Mouse (Mus musculus) neural tube, embryonic 13.5 days (tissue): Measurements from ENCODE around the gene Catsper1. TPM values are rescaled to one million over a fixed set of nuclear protein-coding genes. Genes with fewer than 3 reads are reported as not detected.
A peak's percentile ranks its signal among the peaks of the same experiment; 100 is the strongest.

Experiments used
- ATAC-seq: fragments of 200-750 bp; cut with Nextera tagmentation; 2 replicates; pipeline ENCODE4 v1.8.0; 2017; ENCODE audit warnings: low read depth, mild to moderate bottlenecking, moderate TSS enrichment, moderate library complexity
- H3K27ac ChIP-seq: fragments of 300-500 bp; sonication (generic); replicated peaks from 2 replicates; pipeline ENCODE4 v1.5.1; 2015; ENCODE audit warnings: moderate library complexity, mild to moderate bottlenecking, inconsistent platforms
- H3K27me3 ChIP-seq: fragments of 300-500 bp; sonication (generic); 2 replicates; pipeline ENCODE4 v1.6.1; 2015; ENCODE audit warnings: mild to moderate bottlenecking, inconsistent platforms
- H3K36me3 ChIP-seq: fragments of 300-500 bp; sonication (generic); 2 replicates; pipeline ENCODE4 v1.6.1; 2015; ENCODE audit warnings: mild to moderate bottlenecking, inconsistent platforms
- H3K4me1 ChIP-seq: fragments of 300-500 bp; sonication (generic); replicated peaks from 2 replicates; pipeline ENCODE4 v1.6.1; 2015; ENCODE audit warnings: inconsistent platforms
- H3K4me2 ChIP-seq: fragments of 300-500 bp; sonication (generic); 2 replicates; pipeline ENCODE4 v1.6.1; 2015; ENCODE audit warnings: inconsistent platforms, mild to moderate bottlenecking, moderate library complexity
- H3K4me3 ChIP-seq: fragments of 300-500 bp; sonication (generic); 2 replicates; pipeline ENCODE4 v1.5.1; 2015; ENCODE audit warnings: mild to moderate bottlenecking, inconsistent platforms
- H3K9ac ChIP-seq: fragments of 300-500 bp; sonication (generic); 2 replicates; pipeline ENCODE4 v1.6.1; 2015; ENCODE audit warnings: moderate library complexity, mild to moderate bottlenecking, inconsistent platforms
- H3K9me3 ChIP-seq: fragments of 300-500 bp; sonication (generic); 2 replicates; pipeline ENCODE4 v1.6.1; 2016; ENCODE audit warnings: inconsistent platforms
- WGBS: fragments of 180-500 bp; shearing (Covaris S2); methylation state at CpG from one replicate; pipeline ENCODE4 v1.1.7; 2015; 5-methylcytosine and 5-hydroxymethylcytosine counted together
- polyA plus RNA-seq: library from polyadenylated mRNA; unstranded; fragments of >200 nt; fragmentation: Nextera tagmentation; extraction: Ambion mirVana; gene quantifications from 2 replicates; pipeline ENCODE4 v1.2.1, GENCODE M21; 2015

The Catsper1 gene
- polyA plus RNA-seq, 1 experiment from 2014 or later = not detected

DNA sequence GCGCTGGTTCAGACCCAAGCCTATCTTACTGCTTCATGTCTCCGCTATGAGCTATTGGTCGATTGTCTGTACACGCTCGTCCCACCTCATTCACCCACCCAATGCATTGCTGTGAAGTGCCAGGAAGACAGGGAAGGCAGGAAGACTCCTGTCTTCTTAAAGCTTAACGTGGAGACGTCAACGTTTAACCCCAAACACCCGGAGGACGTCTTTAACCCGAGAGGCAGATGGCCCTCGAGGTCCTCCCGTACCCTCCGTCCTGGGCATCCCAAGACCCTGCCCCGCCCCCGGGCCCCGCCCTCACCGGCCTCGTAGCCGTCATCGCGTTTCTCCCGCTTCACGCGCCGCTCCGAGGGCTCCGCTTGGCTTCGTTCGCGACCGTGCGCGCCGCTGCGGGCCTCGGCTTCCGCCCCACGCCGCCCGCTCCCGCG, 52.5 kb downstream of the Catsper1 start:
- Histone ChIP-seq H3K4me2 (peak overlapping the region; percentile 98), H3K27ac (peak overlapping the region; percentile 87), H3K27me3 (no peaks in the 10 kb centered on the region), H3K4me1 (peaks cover 37% of the 10 kb centered on the region), H3K9ac (peak overlapping the region; percentile 95), H3K4me3 (peak overlapping the region; percentile 98), H3K9me3 (no peaks in the 10 kb centered on the region), H3K36me3 (peaks cover 32% of the 10 kb centered on the region)
- WGBS = 1% methylated on average over 43 of the region's 43 CpGs
- peak; percentile 60 for ATAC-seq

GRCm38 (mm10) chr19:5388588-5389242, 53.2 kb downstream of the Catsper1 start, which contains the start of gene Sart1:
TSS of gene Sart1 (minus strand) at chr19:5388703.
- Histone ChIP-seq H3K27me3 (no peaks in the 10 kb centered on the region), H3K4me2 (peak within 1 kb of the TSS; percentile 98), H3K36me3 (peaks cover 25% of the 10 kb centered on the region), H3K4me3 (peak within 1 kb of the TSS; percentile 98), H3K9ac (peak within 1 kb of the TSS; percentile 95), H3K4me1 (peaks cover 37% of the 10 kb centered on the region), H3K9me3 (no peaks in the 10 kb centered on the region), H3K27ac (peak within 1 kb of the TSS; percentile 87)
- 2% methylated on average over 43 of the region's 43 CpGs for WGBS
- peak; percentile 99 for ATAC-seq

GRCm38 (mm10) chr19:5389647-5390046, 54.1 kb downstream of the Catsper1 start:
- Histone ChIP-seq H3K4me2 (peak overlapping the region; percentile 98), H3K9ac (peak overlapping the region; percentile 95), H3K4me1 (peaks cover 37% of the 10 kb centered on the region), H3K4me3 (peak overlapping the region; percentile 98), H3K9me3 (no peaks in the 10 kb centered on the region), H3K36me3 (peaks cover 16% of the 10 kb centered on the region), H3K27me3 (no peaks in the 10 kb centered on the region), H3K27ac (no peak overlapping the region)
- ATAC-seq = no peak
- 47% methylated on average over 12 of the region's 12 CpGs for WGBS

DNA sequence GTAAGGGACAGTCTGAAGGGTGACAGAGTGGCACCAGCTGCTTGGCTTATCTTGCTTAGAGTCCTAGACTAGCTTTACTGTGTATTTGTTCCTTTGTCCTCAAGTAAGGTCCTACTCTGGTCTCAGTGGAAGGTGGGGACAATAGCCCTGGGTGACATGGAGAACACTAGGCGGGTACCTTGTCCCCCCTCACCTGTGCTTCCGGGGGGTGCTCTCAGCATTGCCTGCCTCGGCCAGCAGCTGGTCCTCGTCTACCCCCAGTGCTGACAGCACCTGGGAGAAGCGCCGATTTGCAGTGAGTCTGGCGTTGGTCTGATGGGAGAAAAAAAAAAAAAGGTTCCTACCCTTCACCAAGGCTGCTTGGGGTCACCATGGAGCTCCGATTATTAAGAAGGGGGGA, 54.9 kb downstream of the Catsper1 start:
- Histone ChIP-seq H3K4me3 (no peak overlapping the region), H3K4me1 (peaks cover 37% of the 10 kb centered on the region), H3K27ac (no peak overlapping the region), H3K4me2 (peak overlapping the region; percentile 98), H3K9me3 (no peaks in the 10 kb centered on the region), H3K27me3 (no peaks in the 10 kb centered on the region), H3K36me3 (peaks cover 8% of the 10 kb centered on the region), H3K9ac (peak overlapping the region; percentile 95)
- WGBS = 92% methylated on average over 8 of the region's 8 CpGs
- ATAC-seq = no peak

- H3K9ac ChIP-seq = peak overlapping the region; percentile 12; the same call in 1 of the 2 replicates
- H3K4me3 ChIP-seq = no peak overlapping the region
- no peaks in the 10 kb centered on the region for H3K27me3 ChIP-seq
- no peaks in the 10 kb centered on the region for H3K9me3 ChIP-seq
- H3K4me1 ChIP-seq = peaks cover 20% of the 10 kb centered on the region
- H3K36me3 ChIP-seq = no peaks in the 10 kb centered on the region
- no peak overlapping the region for H3K27ac ChIP-seq
- no peak for ATAC-seq
- H3K4me2 ChIP-seq = no peak overlapping the region
- WGBS = 70% methylated on average over 4 of the region's 4 CpGs
These were observed 57.4 kb downstream of the Catsper1 start for GRCm38 (mm10) chr19:5392892-5393291.

Other genes with a start within 250 kb of the Catsper1 start
- gene Yif1a, start 247.2 kb upstream of the Catsper1 start, polyA plus RNA-seq = 51.3 and 67.5 TPM in 2 replicates
- 267 and 318 TPM in 2 replicates for gene Cnih2, start 237.2 kb upstream of the Catsper1 start, polyA plus RNA-seq
- 211 and 234 TPM in 2 replicates for gene Rab1b, start 228.7 kb upstream of the Catsper1 start, polyA plus RNA-seq
- gene Klc2, start 217.2 kb upstream of the Catsper1 start, polyA plus RNA-seq = 73.7 and 80.2 TPM in 2 replicates
- gene Pacs1, start 62.6 kb upstream of the Catsper1 start, polyA plus RNA-seq = 36.3 and 41.0 TPM in 2 replicates
- 344 and 351 TPM in 2 replicates for gene Sf3b2, start 40.3 kb upstream of the Catsper1 start, polyA plus RNA-seq
- gene Gal3st3, start 37.4 kb upstream of the Catsper1 start, polyA plus RNA-seq = 34.1 and 34.6 TPM in 2 replicates
- 8.9 and 9.7 TPM in 2 replicates for gene Cst6, start 13.8 kb downstream of the Catsper1 start, polyA plus RNA-seq
- 51.1 and 55.2 TPM in 2 replicates for gene Eif1ad, start 31.0 kb downstream of the Catsper1 start, polyA plus RNA-seq
- gene Banf1, start 31.4 kb downstream of the Catsper1 start, polyA plus RNA-seq = 311 and 317 TPM in 2 replicates
- gene Sart1, start 53.0 kb downstream of the Catsper1 start, polyA plus RNA-seq = 72.2 and 74.8 TPM in 2 replicates
- 0.20 TPM in 1 of 2 replicates, not detected in the other for gene Tsga10ip, start 66.8 kb downstream of the Catsper1 start, polyA plus RNA-seq
- 318 and 326 TPM in 2 replicates for gene Drap1, start 89.2 kb downstream of the Catsper1 start, polyA plus RNA-seq
- gene AI837181, start 89.4 kb downstream of the Catsper1 start, polyA plus RNA-seq = 69.5 and 75.5 TPM in 2 replicates
- gene Fosl1, start 111.8 kb downstream of the Catsper1 start, polyA plus RNA-seq = 0.59 TPM in 1 of 2 replicates, not detected in the other
- gene Ccdc85b, start 122.2 kb downstream of the Catsper1 start, polyA plus RNA-seq = 10.7 and 11.1 TPM in 2 replicates
- gene Fibp, start 124.9 kb downstream of the Catsper1 start, polyA plus RNA-seq = 163 and 164 TPM in 2 replicates
- gene Ctsw, start 132.8 kb downstream of the Catsper1 start, polyA plus RNA-seq = 3.2 and 5.6 TPM in 2 replicates
- 56.9 and 60.8 TPM in 2 replicates for gene Efemp2, start 138.2 kb downstream of the Catsper1 start, polyA plus RNA-seq
- 40.4 and 43.2 TPM in 2 replicates for gene Mus81, start 152.7 kb downstream of the Catsper1 start, polyA plus RNA-seq
- gene Cfl1, start 154.7 kb downstream of the Catsper1 start, polyA plus RNA-seq = 3,494 and 3,643 TPM in 2 replicates
- not detected in 2 replicates for gene 1700020D05Rik, start 168.0 kb downstream of the Catsper1 start, polyA plus RNA-seq
- 69.9 and 74.3 TPM in 2 replicates for gene Snx32, start 174.8 kb downstream of the Catsper1 start, polyA plus RNA-seq
- gene Ovol1, start 224.9 kb downstream of the Catsper1 start, polyA plus RNA-seq = 0.11 TPM in 1 of 2 replicates, not detected in the other
- 2.9 and 3.5 TPM in 2 replicates for gene Ap5b1, start 232.3 kb downstream of the Catsper1 start, polyA plus RNA-seq